Mouse (Mus musculus): ENCODE data around the gene Pp2d1. TPM values are rescaled to one million over a fixed set of nuclear protein-coding genes. Genes with fewer than 3 reads are reported as not detected.

Pp2d1 gene
- polyA plus RNA-seq, 1 experiment: not detected

GRCm38 (mm10) chr17:53567346-53568101 is 28.3 kb upstream of the Pp2d1 start:
- DNase-seq (ENCODE audit: low read depth, low spot score): no peak
- WGBS: under 1% methylated on average over 67 of the region's 67 CpGs

- 0% methylated on average over 47 of the region's 51 CpGs for WGBS
- no peak for DNase-seq (ENCODE audit: low read depth, low spot score)
These were observed 27.7 kb upstream of the Pp2d1 start for GRCm38 (mm10) chr17:53566919-53567345.

DNA sequence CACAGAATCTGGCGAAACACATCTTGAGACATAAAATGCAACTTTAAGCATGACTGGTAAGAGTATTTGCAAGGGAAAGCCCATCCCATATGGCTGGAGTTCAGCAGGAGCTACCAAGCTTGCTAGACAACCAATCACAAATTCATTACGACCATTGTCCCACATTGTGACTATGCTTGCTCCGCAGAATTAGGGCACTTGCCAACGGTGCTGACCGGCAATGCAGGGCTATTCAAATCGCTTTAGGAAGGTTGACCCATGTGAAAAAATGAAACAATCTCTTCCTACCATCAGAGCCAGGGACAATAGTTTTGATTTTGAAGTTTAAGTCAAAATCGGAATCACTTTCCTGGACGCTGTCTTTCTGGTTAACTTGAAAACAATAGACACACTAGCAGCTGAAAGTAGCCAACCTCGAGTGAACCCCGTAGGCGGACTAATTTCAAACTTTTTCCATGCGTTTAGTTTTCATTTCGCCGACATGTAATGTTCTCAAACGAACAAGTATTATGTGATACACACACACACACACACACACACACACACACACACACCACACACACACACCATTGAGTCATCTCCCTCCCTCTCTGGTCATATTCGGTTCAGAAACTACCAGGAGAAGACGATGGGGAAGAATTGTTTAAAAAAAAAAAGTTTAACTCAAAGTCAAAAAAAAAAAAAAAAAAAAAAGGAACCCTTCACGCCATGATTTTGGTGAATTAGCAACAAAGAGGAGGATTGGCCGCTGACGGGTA is 27.1 kb upstream of the Pp2d1 start, which contains the start of gene Kat2b:
Kat2b (plus strand) TSS at position 701 of the 758 bp plus-strand sequence.
- no peak for DNase-seq (ENCODE audit: low read depth, low spot score)
- WGBS: 1% methylated on average over 20 of the region's 20 CpGs

GRCm38 (mm10) chr17:53564837-53565236 is 25.6 kb upstream of the Pp2d1 start:
- DNase-seq (ENCODE audit: low read depth, low spot score): no peak

GRCm38 (mm10) chr17:53561458-53562029 is 22.3 kb upstream of the Pp2d1 start:
- DNase-seq (ENCODE audit: low read depth, low spot score): no peak
- 87% methylated on average over 4 of the region's 4 CpGs for WGBS

More at GRCm38 (mm10) chr17:53564837-53565236, 25.6 kb upstream of the Pp2d1 start:
- WGBS: 57% methylated on average over 4 of the region's 4 CpGs

DNA sequence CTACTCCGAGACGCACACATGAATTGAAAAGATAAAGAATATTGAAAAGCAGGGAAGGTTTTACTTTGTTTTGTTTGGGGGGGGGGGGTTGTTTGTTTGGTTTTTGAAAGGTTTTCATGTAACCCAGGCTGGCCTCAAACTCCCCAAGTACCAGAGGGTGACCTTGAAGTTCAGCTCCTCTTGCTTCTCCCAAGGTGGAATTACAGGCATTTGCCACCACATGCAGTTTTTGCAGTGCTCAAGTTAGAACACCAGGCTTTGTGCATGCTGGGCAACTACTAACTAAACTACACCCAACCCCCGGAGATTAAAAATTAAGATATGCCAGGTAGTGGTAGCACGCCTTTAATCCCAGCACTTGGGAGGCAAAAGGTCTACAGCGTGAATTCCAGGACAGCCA is 20.4 kb upstream of the Pp2d1 start:
- 92% methylated on average over 5 of the region's 5 CpGs for WGBS

GRCm38 (mm10) chr17:53557443-53557842 is 18.2 kb upstream of the Pp2d1 start:
- no peak for DNase-seq (ENCODE audit: low read depth, low spot score)
- WGBS: 57% methylated on average over 3 of the region's 3 CpGs

More for the DNA sequence above, 20.4 kb upstream of the Pp2d1 start:
- DNase-seq (ENCODE audit: low read depth, low spot score): no peak

- no peak for DNase-seq (ENCODE audit: low read depth, low spot score)
- 83% methylated on average over 3 of the region's 3 CpGs for WGBS
These were observed 15.6 kb upstream of the Pp2d1 start for GRCm38 (mm10) chr17:53554813-53555212.

DNA sequence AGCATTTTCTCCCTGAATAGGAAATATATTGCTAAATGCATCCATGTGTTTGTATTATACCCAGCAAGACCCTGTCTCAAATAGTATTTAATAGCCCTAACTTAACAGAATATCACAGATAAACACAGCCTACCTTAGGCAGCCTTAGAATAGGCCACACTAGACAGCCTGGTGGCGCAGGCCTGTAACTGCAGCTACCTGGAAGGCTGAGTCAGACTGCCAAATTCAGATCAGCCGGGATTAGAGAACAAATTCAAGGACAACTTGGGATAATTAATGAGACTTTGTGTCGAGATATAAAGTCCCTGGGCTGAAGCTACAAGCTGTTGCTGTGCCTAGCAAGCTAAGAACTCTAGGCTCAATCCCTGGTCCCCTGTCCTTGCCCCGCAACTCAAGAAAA is 14.8 kb upstream of the Pp2d1 start:
- WGBS: 60% methylated on average over 4 of the region's 4 CpGs
- DNase-seq (ENCODE audit: low read depth, low spot score): no peak

GRCm38 (mm10) chr17:53551306-53552299 is 12.4 kb upstream of the Pp2d1 start:
- DNase-seq (ENCODE audit: low read depth, low spot score): no peak
- WGBS: 84% methylated on average over 8 of the region's 8 CpGs

- 46% methylated on average over 9 of the region's 9 CpGs for WGBS
- no peak for DNase-seq (ENCODE audit: low read depth, low spot score)
These were observed 4.5 kb upstream of the Pp2d1 start for GRCm38 (mm10) chr17:53543591-53544324.

GRCm38 (mm10) chr17:53542536-53542935 is 3.3 kb upstream of the Pp2d1 start:
- no peak for DNase-seq (ENCODE audit: low read depth, low spot score)
- WGBS: 85% methylated on average over 4 of the region's 4 CpGs

DNA sequence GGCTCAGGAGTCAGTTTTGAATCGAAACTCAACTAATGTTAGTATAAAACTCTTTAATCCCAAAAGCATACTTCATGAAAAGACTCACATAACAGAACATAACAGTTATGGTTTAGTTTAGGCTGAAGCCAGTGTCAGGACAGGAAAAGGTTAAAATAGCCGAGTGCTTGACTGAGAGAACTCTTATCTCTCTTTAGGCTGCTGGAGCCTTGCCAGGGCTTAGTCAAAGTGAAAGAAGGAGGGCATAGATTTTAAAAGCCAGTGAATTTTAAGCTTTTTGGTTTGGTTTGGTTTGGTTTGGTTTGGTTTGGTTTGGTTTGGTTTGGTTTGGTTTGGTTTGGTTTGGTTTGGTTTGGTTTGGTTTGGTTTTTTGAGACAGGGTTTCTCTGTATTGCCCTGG is 6.8 kb downstream of the Pp2d1 start:
- 25% methylated on average over 2 of the region's 2 CpGs for WGBS
- no peak for DNase-seq (ENCODE audit: low read depth, low spot score)

DNA sequence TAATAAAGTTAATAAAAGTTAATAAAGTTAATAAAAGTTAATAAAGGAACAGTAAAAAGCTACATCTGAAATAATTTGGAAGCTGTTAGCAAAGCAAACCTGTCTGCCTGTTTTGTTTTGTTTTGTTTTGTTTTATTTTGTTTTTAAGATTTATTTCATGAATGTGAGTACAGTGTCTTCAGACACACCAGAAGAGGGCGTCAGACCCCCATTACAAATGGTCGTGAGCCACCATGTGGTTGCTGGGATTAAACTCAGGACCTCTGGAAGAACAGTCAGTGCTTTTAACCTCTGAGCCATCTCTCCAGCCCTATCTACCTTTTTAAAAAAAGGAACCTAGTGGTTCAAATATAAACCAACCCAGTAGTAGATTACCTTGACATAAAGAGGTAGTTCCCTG is 8.1 kb downstream of the Pp2d1 start:
- no peak for DNase-seq (ENCODE audit: low read depth, low spot score)
- 54% methylated on average over 2 of the region's 2 CpGs for WGBS

GRCm38 (mm10) chr17:53528034-53528433 is 11.2 kb downstream of the Pp2d1 start:
- 22% methylated on average over 2 of the region's 2 CpGs for WGBS
- DNase-seq (ENCODE audit: low read depth, low spot score): no peak

DNA sequence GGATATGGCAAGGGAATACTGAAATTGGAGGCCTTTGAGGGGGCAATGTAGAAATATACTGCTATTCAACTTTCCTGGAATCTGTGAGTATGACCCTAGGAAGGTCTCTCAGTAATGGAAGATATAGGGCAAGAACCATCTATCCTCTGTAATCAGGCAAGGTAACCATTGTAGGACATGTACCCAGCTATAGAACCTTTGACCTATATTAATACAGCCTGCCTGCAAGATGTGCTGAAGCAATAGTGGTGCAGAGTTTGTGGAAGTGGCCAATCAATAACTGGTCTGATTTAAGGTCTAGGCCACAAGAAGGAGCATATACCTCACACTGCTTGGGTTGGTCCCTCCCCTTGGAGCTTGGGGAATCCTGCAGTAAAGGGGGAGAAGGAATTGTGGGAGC is 18.7 kb downstream of the Pp2d1 start:
- DNase-seq (ENCODE audit: low read depth, low spot score): no peak

GRCm38 (mm10) chr17:53519364-53519763 is 19.9 kb downstream of the Pp2d1 start:
- no peak for DNase-seq (ENCODE audit: low read depth, low spot score)

DNA sequence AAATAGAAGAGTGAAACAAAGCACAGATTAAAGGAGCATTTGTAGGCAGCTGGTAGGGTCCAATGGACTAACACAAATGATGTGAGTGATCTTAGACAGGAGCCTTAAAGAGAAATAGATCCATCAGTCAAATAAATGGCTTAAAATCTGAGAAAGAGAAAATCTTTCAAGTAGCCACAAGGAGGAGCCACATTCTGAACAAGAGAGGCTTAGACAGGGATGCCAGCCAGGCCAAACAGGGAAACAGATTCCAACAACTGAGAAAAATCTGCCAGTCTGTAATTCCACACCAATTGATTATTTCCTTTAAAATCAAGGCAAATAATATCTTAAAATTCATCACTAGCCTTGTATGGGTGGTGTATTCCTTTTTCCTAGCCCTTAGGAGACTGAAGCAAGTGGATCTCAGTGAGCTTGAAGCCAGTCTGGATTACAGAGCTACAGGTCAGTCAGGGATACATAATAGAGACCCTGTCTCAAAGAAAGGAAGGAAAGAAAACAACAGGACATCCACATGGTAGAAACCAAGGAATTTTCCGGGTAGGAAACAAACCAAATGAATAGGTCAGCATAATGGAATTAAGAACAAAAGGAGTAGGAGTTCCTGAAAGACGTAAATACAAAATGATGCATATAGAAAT is 26.8 kb downstream of the Pp2d1 start:
- DNase-seq (ENCODE audit: low read depth, low spot score): no peak
- 83% methylated on average over 2 of the region's 2 CpGs for WGBS

Measured in large intestine, adult 2 months (tissue).